10 mouse cellular contexts compared by ENCODE assay signal in the genomic region with DNA sequence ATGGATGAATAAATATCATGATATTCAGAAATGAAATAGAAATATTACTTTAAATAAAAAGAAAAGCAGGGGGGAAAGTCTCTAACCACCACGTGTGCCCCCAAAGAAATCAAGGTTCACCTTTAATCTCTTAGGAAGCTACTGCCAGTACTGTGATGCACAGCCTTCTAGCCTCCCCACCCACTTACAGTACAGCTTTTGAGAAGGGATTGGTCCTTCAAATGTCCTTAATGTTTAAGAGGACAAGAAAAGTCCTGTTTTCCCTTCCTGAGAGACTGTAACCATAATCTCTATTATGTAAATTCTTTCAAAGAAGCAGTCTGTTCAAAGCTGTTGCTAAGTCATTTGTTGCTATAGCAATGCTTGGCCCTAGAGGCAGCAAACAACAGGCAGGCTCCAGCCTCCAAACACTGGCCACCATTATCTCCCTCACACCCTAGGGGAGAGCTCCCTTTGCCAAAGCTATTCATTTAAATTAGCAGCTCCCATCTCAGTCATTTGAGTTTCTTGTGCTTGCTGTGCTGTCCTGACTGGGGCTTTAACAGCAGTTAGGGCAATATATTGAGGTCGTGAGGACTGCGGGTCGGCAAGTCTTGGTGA. TPM values are rescaled to one million over a fixed set of nuclear protein-coding genes. Genes with fewer than 3 reads are reported as not detected.
DNase-seq lines count a peak whose midpoint lies in the region; ATAC-seq and TF ChIP-seq lines count a peak whose summit lies in the region.
"Had no signal": no experiment of that assay in that cellular context is flagged by ENCODE, and none has a peak within 500 bp of the region (broad histone marks: within the 10 kb centered on the region; RNA-seq: fewer than 3 reads in every experiment).

No protein-coding gene starts in this region.

- 38% methylated on average over 4 of the region's 4 CpGs for WGBS in limb, embryonic 14.5 days
- 46% methylated on average over 4 of the region's 4 CpGs for WGBS in limb, embryonic 10.5 days
- 40% methylated on average over 4 of the region's 4 CpGs for whole genome bisulfite sequencing in intestine, embryonic 15.5 days

- no peak overlapping the region for H3K4me2 ChIP-seq in limb, embryonic 14.5 days (replicated peaks; ENCODE audit: low read depth, low read length, severe bottlenecking)
- no peak overlapping the region for H3K4me2 ChIP-seq in intestine, embryonic 15.5 days (replicated peaks)

- no peaks in the 10 kb centered on the region for H3K9me3 ChIP-seq in limb, embryonic 14.5 days (ENCODE audit: control insufficient read depth, low read length)
- H3K9me3 ChIP-seq in limb, embryonic 10.5 days (replicated peaks) = no peaks in the 10 kb centered on the region
- H3K9me3 ChIP-seq in intestine, embryonic 15.5 days = no peaks in the 10 kb centered on the region

- no peak overlapping the region for H3K9ac ChIP-seq in limb, embryonic 14.5 days (ENCODE audit: low read depth, low read length, severe bottlenecking)
- no peak overlapping the region for H3K9ac ChIP-seq in intestine, embryonic 15.5 days

- no peak overlapping the region for H3K27ac ChIP-seq in limb, embryonic 14.5 days (replicated peaks; ENCODE audit: low read depth, low read length)
- no peak overlapping the region for H3K27ac ChIP-seq in limb, embryonic 10.5 days
- H3K27ac ChIP-seq in intestine, embryonic 15.5 days = no peak overlapping the region
- H3K27ac ChIP-seq: macrophage had no signal

- TF ChIP-seq POLR2A in limb, embryonic 14.5 days (IDR thresholded peaks at IDR 0.05; ENCODE audit: borderline replicate concordance, extremely low read depth, insufficient read depth, insufficient read length) = no peak

- no peak for ATAC-seq in limb, embryonic 14.5 days (ENCODE audit: low FRiP score, low read depth)
- peak; percentile 53; the same call in 1 of the 2 replicates for ATAC-seq in intestine, embryonic 15.5 days
- ATAC-seq: Patski had no signal

- no peaks in the 10 kb centered on the region for H3K4me1 ChIP-seq in limb, embryonic 14.5 days (ENCODE audit: control insufficient read depth, insufficient read depth, low read length)
- no peaks in the 10 kb centered on the region for H3K4me1 ChIP-seq in limb, embryonic 10.5 days
- no peaks in the 10 kb centered on the region for H3K4me1 ChIP-seq in intestine, embryonic 15.5 days (replicated peaks)

- H3K4me3 ChIP-seq in limb, embryonic 14.5 days (replicated peaks; ENCODE audit: low read length) = no peak overlapping the region
- no peak overlapping the region for H3K4me3 ChIP-seq in limb, embryonic 10.5 days
- H3K4me3 ChIP-seq in intestine, embryonic 15.5 days (replicated peaks) = no peak overlapping the region

- no peaks in the 10 kb centered on the region for H3K27me3 ChIP-seq in limb, embryonic 14.5 days (ENCODE audit: control insufficient read depth, insufficient read depth, low read length)
- no peaks in the 10 kb centered on the region for H3K27me3 ChIP-seq in limb, embryonic 10.5 days (ENCODE audit: low read depth, poor library complexity, severe bottlenecking)
- H3K27me3 ChIP-seq in intestine, embryonic 15.5 days (replicated peaks) = no peaks in the 10 kb centered on the region

- DNase-seq in limb, embryonic 14.5 days (ENCODE audit: low spot score) = peak; percentile 24
- DNase-seq in limb, embryonic 10.5 days (ENCODE audit: low spot score) = no peak
- peak; percentile 60 for DNase-seq in embryo, embryonic 10 days (ENCODE audit: low spot score)
- DNase-seq in neural tube, embryonic 10.5 days (ENCODE audit: extremely low spot score, low spot score) = peak; percentile 25
- no peak for DNase-seq in kidney, postnatal 4 days
- DNase-seq in spleen, postnatal 10 days (ENCODE audit: low spot score in 2 of 2) = no peak
- DNase-seq in ovary, adult 18-20 months (ENCODE audit: low spot score) = no peak

- H3K36me3 ChIP-seq in limb, embryonic 14.5 days (ENCODE audit: control insufficient read depth, insufficient read depth, low read length) = no peaks in the 10 kb centered on the region
- no peaks in the 10 kb centered on the region for H3K36me3 ChIP-seq in limb, embryonic 10.5 days
- H3K36me3 ChIP-seq in intestine, embryonic 15.5 days = no peaks in the 10 kb centered on the region

RNA-seq across cellular contexts. Expression of gene 4930469K13Rik, which starts 14.5 kb away (rescaled TPM):
- 0.23 TPM in 1 of 2 replicates, not detected in the other for polyA plus RNA-seq in limb, embryonic 14.5 days (2012; rRNA removed)
- not detected in 2 replicates for polyA plus RNA-seq in limb, embryonic 14.5 days (2014; fragmentation: Nextera tagmentation; extraction: Ambion mirVana)
- polyA plus RNA-seq in limb, embryonic 10.5 days (2016; fragmentation: Nextera tagmentation; extraction: Ambion mirVana) = not detected in 2 replicates
- polyA plus RNA-seq in intestine, embryonic 15.5 days (2015; fragmentation: Nextera tagmentation; extraction: Ambion mirVana) = not detected in 2 replicates
- polyA plus RNA-seq: macrophage, Patski had no signal

Comparison
In these comparisons a context has a peak if more than half of its experiments do, and no peak if none do; other contexts are left out.
1. DNase-seq: peak in limb, embryonic 14.5 days (single experiment), embryo, embryonic 10 days (single experiment) and neural tube, embryonic 10.5 days (single experiment); none in limb, embryonic 10.5 days (single experiment), kidney, postnatal 4 days (0 of 2), spleen, postnatal 10 days (0 of 2) and ovary, adult 18-20 months (single experiment).